Mouse (Mus musculus) liver, embryonic 14.5 days (tissue): ENCODE data around the gene Coq8a.

Source experiments
- CTCF ChIP-seq: IDR thresholded peaks from 2 replicates; pipeline ENCODE4 v1.5.1; 2016; ENCODE audit warnings: antibody characterized with exemption, low read depth, control low read depth
- EP300 ChIP-seq: IDR thresholded peaks from 2 replicates; pipeline ENCODE4 v1.6.1; 2016; ENCODE audit warnings: antibody characterized with exemption, low read depth

- TF ChIP-seq EP300 (no peak), CTCF (no peak)
Observed at GRCm38 (mm10) chr1:180193391-180193935, 5.9 kb downstream of the Coq8a start.
